Mouse (Mus musculus): Measurements from ENCODE around the gene Cdk13.

Cdk13 gene

GRCm38 (mm10) chr13:17804909-17805613 lies at the start of gene Cdk13:
TSS of gene Cdk13 (minus strand) at chr13:17805097.
- peak; percentile 98 to 99 for DNase-seq (ENCODE audit: low spot score in 2 of 2)

GRCm38 (mm10) chr13:17843336-17843735 lies 38.4 kb upstream of the Cdk13 start:
- DNase-seq (ENCODE audit: low spot score in 2 of 2), result no peak

- DNase-seq (ENCODE audit: low spot score in 2 of 2), result no peak
These were observed 37.9 kb upstream of the Cdk13 start for GRCm38 (mm10) chr13:17842756-17843155.

GRCm38 (mm10) chr13:17839137-17839536 lies 34.2 kb upstream of the Cdk13 start:
- peak; percentile 48 to 58 for DNase-seq (ENCODE audit: low spot score in 2 of 2)

- DNase-seq (ENCODE audit: low spot score in 2 of 2), result peak; percentile 37 to 71
These were observed 33.6 kb upstream of the Cdk13 start for GRCm38 (mm10) chr13:17838484-17838851.

- peak; percentile 51 to 52 for DNase-seq (ENCODE audit: low spot score in 2 of 2)
These were observed 33.0 kb upstream of the Cdk13 start for GRCm38 (mm10) chr13:17837610-17838483.

- DNase-seq (ENCODE audit: low spot score in 2 of 2), result no peak
These were observed 31.9 kb upstream of the Cdk13 start for GRCm38 (mm10) chr13:17836808-17837207.

GRCm38 (mm10) chr13:17832940-17833339 lies 28.0 kb upstream of the Cdk13 start:
- DNase-seq (ENCODE audit: low spot score in 2 of 2), result no peak

- DNase-seq (ENCODE audit: low spot score in 2 of 2), result no peak
These were observed 12.3 kb upstream of the Cdk13 start for GRCm38 (mm10) chr13:17817226-17817625.

GRCm38 (mm10) chr13:17805614-17805975 lies 698 bp upstream of the Cdk13 start:
- no peak for DNase-seq (ENCODE audit: low spot score in 2 of 2)

GRCm38 (mm10) chr13:17804058-17804841 lies 647 bp downstream of the Cdk13 start:
- DNase-seq (ENCODE audit: low spot score in 2 of 2), result peak; percentile 29 to 36

GRCm38 (mm10) chr13:17803331-17804057 lies 1.4 kb downstream of the Cdk13 start:
- peak; percentile 49 to 63 for DNase-seq (ENCODE audit: low spot score in 2 of 2)

- no peak for DNase-seq (ENCODE audit: low spot score in 2 of 2)
These were observed 2.0 kb downstream of the Cdk13 start for GRCm38 (mm10) chr13:17802880-17803279.

- DNase-seq (ENCODE audit: low spot score in 2 of 2), result no peak
These were observed 5.2 kb downstream of the Cdk13 start for GRCm38 (mm10) chr13:17799735-17800134.

GRCm38 (mm10) chr13:17795757-17796456 lies 9.0 kb downstream of the Cdk13 start:
- DNase-seq (ENCODE audit: low spot score in 2 of 2), result no peak

- DNase-seq (ENCODE audit: low spot score in 2 of 2), result no peak
These were observed 21.3 kb downstream of the Cdk13 start for GRCm38 (mm10) chr13:17783643-17784042.

- no peak for DNase-seq (ENCODE audit: low spot score in 2 of 2)
These were observed 25.0 kb downstream of the Cdk13 start for GRCm38 (mm10) chr13:17779923-17780322.

- no peak for DNase-seq (ENCODE audit: low spot score in 2 of 2)
These were observed 28.6 kb downstream of the Cdk13 start for GRCm38 (mm10) chr13:17776303-17776702.

- no peak for DNase-seq (ENCODE audit: low spot score in 2 of 2)
These were observed 29.5 kb downstream of the Cdk13 start for GRCm38 (mm10) chr13:17775364-17775763.

- no peak for DNase-seq (ENCODE audit: low spot score in 2 of 2)
These were observed 31.8 kb downstream of the Cdk13 start for GRCm38 (mm10) chr13:17773112-17773511.

- peak; percentile 25 to 45 for DNase-seq (ENCODE audit: low spot score in 2 of 2)
These were observed 32.3 kb downstream of the Cdk13 start for GRCm38 (mm10) chr13:17772574-17772973.

Data from right cerebral cortex, adult 2 months (tissue).